Mouse (Mus musculus) E14TG2a.4 (cell line): ENCODE measurements around the gene Mast4.

Experiments used
- H3K27me3 ChIP-seq: 2 replicates; pipeline ENCODE4 v1.6.1; 2014; ENCODE audit warnings: low read length, control low read depth; ENCODE audit not compliant: insufficient read depth
- H3K36me3 ChIP-seq: 2 replicates; pipeline ENCODE4 v1.6.1; 2014; ENCODE audit warnings: low read length, control low read depth; ENCODE audit not compliant: insufficient read depth
- H3K4me1 ChIP-seq: replicated peaks from 2 replicates; pipeline ENCODE4 v1.6.1; 2014; ENCODE audit warnings: low read depth, low read length, control low read depth
- H3K4me3 ChIP-seq: replicated peaks from 2 replicates; pipeline ENCODE4 v1.5.1; 2014; ENCODE audit warnings: mild to moderate bottlenecking, low read length
- H3K9me3 ChIP-seq: 2 replicates; pipeline ENCODE4 v1.6.1; 2014; ENCODE audit warnings: low read length, control low read depth
- CTCF ChIP-seq: conservative IDR thresholded peaks from 2 replicates; pipeline ENCODE4 v1.5.1; 2014; ENCODE audit warnings: low read length
- NANOG ChIP-seq: IDR thresholded peaks from 2 replicates; pipeline ENCODE4 v1.6.1; 2014; ENCODE audit warnings: borderline replicate concordance, low read length, mixed read lengths
- POU5F1 ChIP-seq: IDR thresholded peaks from 2 replicates; pipeline ENCODE4 v1.6.1; 2014; ENCODE audit warnings: low read length, borderline replicate concordance

Gene Mast4

DNA sequence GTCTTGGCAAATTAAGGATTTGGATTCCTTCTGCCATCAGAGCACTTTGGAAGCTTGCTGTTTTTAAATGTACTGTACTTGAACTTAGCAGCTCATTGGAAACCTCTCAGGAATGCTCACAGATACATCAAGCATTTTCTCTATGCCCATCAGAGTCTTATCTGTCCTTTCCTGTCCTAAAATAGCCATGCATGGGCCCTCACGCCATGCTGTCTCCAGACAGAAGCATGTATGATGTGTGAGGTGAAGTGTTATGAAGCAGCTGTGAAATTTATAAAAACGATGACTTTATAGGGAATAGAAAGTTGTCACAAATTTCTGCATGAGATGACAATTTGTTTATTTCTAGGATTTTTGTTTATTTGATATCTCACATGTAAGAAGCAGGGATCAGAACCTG lies 378.8 kb downstream of the Mast4 start:
- no peaks in the 10 kb centered on the region for H3K36me3 ChIP-seq
- 0 out of 2 replicates have a peak, but pooled peaks cover 2% of the 10 kb centered on the region for H3K27me3 ChIP-seq
- H3K4me1 ChIP-seq: peaks cover 15% of the 10 kb centered on the region; the same call in 1 of the 2 replicates
- H3K4me3 ChIP-seq: no peak overlapping the region
- H3K9me3 ChIP-seq: no peaks in the 10 kb centered on the region
- TF ChIP-seq POU5F1: no peak
- no peak for TF ChIP-seq NANOG
- TF ChIP-seq CTCF: no peak

- no peaks in the 10 kb centered on the region for H3K9me3 ChIP-seq
- H3K36me3 ChIP-seq: no peaks in the 10 kb centered on the region
- H3K4me1 ChIP-seq: no peaks in the 10 kb centered on the region
- no peak for TF ChIP-seq CTCF
- TF ChIP-seq NANOG: no peak
- no peak for TF ChIP-seq POU5F1
- no peaks in the 10 kb centered on the region for H3K27me3 ChIP-seq
- no peak overlapping the region for H3K4me3 ChIP-seq
Observed at GRCm38 (mm10) chr13:102949756-102950155, 384.5 kb downstream of the Mast4 start.

DNA sequence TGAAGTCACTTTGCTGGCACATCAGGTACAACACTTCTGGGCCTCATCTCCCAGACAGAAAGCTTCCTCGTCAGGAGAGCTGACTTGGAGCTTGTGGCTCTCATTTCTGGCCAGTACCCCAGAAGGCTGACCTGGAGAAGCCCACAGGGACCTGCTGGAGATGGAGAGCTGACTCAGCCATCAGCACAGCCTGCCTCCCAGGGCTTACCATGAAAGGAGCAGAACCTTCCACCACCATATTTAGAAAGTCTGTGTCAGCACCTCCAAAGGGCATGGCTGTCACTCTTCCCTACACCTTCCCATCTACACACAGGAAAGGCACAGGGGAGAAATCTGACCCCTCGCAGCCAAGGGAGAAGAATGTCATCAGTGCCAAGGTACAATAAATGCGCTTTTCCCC lies 385.3 kb downstream of the Mast4 start:
- no peaks in the 10 kb centered on the region for H3K36me3 ChIP-seq
- no peaks in the 10 kb centered on the region for H3K4me1 ChIP-seq
- no peak overlapping the region for H3K4me3 ChIP-seq
- H3K9me3 ChIP-seq: no peaks in the 10 kb centered on the region
- H3K27me3 ChIP-seq: no peaks in the 10 kb centered on the region
- TF ChIP-seq NANOG (no peak), POU5F1 (no peak), CTCF (no peak)

GRCm38 (mm10) chr13:102947546-102947945 lies 386.8 kb downstream of the Mast4 start:
- Histone ChIP-seq H3K36me3 (no peaks in the 10 kb centered on the region), H3K27me3 (no peaks in the 10 kb centered on the region), H3K4me3 (no peak overlapping the region), H3K9me3 (no peaks in the 10 kb centered on the region), H3K4me1 (no peaks in the 10 kb centered on the region)
- no peak for TF ChIP-seq CTCF
- TF ChIP-seq POU5F1: no peak
- TF ChIP-seq NANOG: no peak

DNA sequence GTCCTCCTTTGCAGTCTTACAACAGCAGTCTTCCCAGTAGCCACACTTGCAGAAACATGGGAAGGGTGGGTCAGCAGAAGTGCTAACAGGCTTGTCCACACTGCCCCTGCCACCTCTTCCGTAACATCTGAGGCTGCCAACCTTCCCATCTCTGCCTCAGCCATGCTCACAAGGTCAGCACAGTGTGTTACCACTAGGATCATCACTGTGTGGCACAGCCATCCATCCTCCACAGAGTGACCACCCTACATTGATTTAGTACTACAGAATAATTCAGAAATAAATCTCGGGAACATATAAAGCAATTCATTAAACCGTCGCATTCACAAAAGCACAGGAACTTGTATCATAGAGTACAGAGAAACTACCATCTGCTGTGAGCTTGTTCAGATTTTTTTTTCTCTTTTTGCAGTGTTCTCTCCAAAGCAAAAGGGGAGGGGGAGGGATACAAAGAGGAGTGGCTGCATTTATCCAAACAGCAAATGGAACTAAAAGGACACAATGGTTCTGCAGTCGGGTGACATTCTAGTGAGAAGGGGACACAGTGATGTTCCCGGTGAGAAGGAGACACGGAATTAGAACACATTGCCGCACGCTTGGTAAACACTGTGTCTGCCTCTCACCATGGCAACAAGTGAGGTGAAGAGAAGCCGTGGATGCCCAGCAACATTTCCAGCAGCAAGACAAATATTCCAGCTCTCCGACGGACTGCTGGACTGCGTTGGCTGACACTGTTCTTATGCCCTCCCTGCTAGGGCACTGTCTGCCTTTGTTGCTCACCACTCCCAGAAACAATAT lies 388.1 kb downstream of the Mast4 start:
- H3K27me3 ChIP-seq: no peaks in the 10 kb centered on the region
- no peaks in the 10 kb centered on the region for H3K4me1 ChIP-seq
- H3K36me3 ChIP-seq: no peaks in the 10 kb centered on the region
- no peaks in the 10 kb centered on the region for H3K9me3 ChIP-seq
- H3K4me3 ChIP-seq: no peak overlapping the region
- TF ChIP-seq NANOG (no peak), CTCF (no peak), POU5F1 (no peak)

GRCm38 (mm10) chr13:102945450-102945849 lies 388.8 kb downstream of the Mast4 start:
- Histone ChIP-seq H3K4me3 (no peak overlapping the region), H3K9me3 (no peaks in the 10 kb centered on the region), H3K4me1 (no peaks in the 10 kb centered on the region), H3K27me3 (no peaks in the 10 kb centered on the region), H3K36me3 (no peaks in the 10 kb centered on the region)
- TF ChIP-seq NANOG: no peak
- TF ChIP-seq CTCF: no peak
- no peak for TF ChIP-seq POU5F1

GRCm38 (mm10) chr13:102944516-102944915 lies 389.8 kb downstream of the Mast4 start:
- H3K36me3 ChIP-seq: no peaks in the 10 kb centered on the region
- H3K4me1 ChIP-seq: no peaks in the 10 kb centered on the region
- no peak for TF ChIP-seq POU5F1
- no peak for TF ChIP-seq CTCF
- TF ChIP-seq NANOG: no peak
- no peak overlapping the region for H3K4me3 ChIP-seq
- H3K27me3 ChIP-seq: no peaks in the 10 kb centered on the region
- no peaks in the 10 kb centered on the region for H3K9me3 ChIP-seq

DNA sequence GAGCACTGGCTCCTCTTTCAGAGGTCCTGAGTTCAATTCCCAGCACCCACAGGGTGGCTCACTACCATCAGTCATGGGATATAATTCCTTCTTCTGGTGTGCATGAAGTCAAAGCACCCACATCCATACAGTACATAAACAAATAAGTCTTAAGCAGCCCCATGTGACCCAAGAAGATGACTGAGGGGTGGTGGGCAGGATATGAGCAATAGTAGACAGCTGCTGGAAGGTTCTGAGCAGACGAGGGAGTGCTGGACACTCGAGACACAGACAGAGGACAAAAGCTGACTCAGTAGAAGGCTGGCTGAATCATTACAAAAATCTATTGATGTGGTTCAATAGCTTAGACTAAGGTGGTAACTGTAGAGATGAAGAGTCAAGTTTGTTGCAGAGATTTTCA lies 391.7 kb downstream of the Mast4 start:
- no peaks in the 10 kb centered on the region for H3K36me3 ChIP-seq
- H3K4me1 ChIP-seq: no peaks in the 10 kb centered on the region
- H3K27me3 ChIP-seq: no peaks in the 10 kb centered on the region
- no peaks in the 10 kb centered on the region for H3K9me3 ChIP-seq
- no peak for TF ChIP-seq CTCF
- no peak for TF ChIP-seq NANOG
- TF ChIP-seq POU5F1: no peak
- no peak overlapping the region for H3K4me3 ChIP-seq
